ENCODE assay signal across 10 mouse cellular contexts in the genomic region with DNA sequence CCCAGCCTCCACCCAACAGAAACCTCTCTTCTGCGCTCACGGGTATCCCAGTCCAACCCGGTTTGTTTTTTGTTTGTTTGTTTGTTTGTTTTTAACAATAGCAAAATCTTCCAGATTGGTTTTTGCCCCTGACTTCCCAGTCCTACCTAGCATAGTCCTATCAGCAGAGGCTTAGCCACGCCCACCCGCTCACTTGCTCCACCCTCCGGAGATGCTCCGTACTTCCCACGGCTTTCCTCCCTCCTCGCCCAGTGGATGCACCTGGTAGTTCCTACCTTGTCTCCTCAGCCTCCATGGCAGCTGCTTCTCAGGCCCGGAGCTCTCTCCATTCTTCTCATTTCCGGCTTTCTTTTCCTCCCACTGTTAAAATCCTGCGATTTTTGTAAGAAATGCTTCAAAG. TPM values are rescaled to one million over a fixed set of nuclear protein-coding genes. Genes with fewer than 3 reads are reported as not detected.
DNase-seq lines count a peak whose midpoint lies in the region; ATAC-seq and TF ChIP-seq lines count a peak whose summit lies in the region.
"Had no signal": no experiment of that assay in that cellular context is flagged by ENCODE, and none has a peak within 500 bp of the region (broad histone marks: within the 10 kb centered on the region; RNA-seq: fewer than 3 reads in every experiment).

No protein-coding gene starts in this region.

- TF ChIP-seq CTCF in heart, adult 2 months (IDR thresholded peaks at IDR 0.05) = peak; percentile 19

- H3K4me3 ChIP-seq in heart, adult 2 months = no peak overlapping the region
- H3K4me3 ChIP-seq in midbrain, embryonic 11.5 days (ENCODE audit: low read depth, low read length) = no peak overlapping the region

- H3K36me3 ChIP-seq in heart, adult 2 months (ENCODE audit: control insufficient read depth, insufficient read depth, low read length) = no peaks in the 10 kb centered on the region
- no peaks in the 10 kb centered on the region for H3K36me3 ChIP-seq in midbrain, embryonic 11.5 days (ENCODE audit: control insufficient read depth, insufficient read depth, low read length)

- H3K27me3 ChIP-seq in heart, adult 2 months (ENCODE audit: control insufficient read depth, insufficient read depth, low read length) = no peaks in the 10 kb centered on the region; the same call in 1 of the 2 replicates
- H3K27me3 ChIP-seq in midbrain, embryonic 11.5 days (ENCODE audit: control insufficient read depth, insufficient read depth, low read length) = no peaks in the 10 kb centered on the region; the same call in 1 of the 2 replicates

- TF ChIP-seq EP300 in heart, adult 2 months (IDR thresholded peaks at IDR 0.05; ENCODE audit: insufficient read depth, low read depth, low read length) = no peak

- intact Hi-C loops in heart, adult 2 months (cut with DNase I) = loop anchor here (10.0 kb wide), 1 partner anchor 249 kb away; no protein-coding TSS in a partner anchor
- intact Hi-C loops in heart, postnatal 36 days (cut with DNase I) = no loop called here
- intact Hi-C loops in left cerebral cortex, postnatal 25 days (cut with DNase I) = no loop called here

- no peak for TF ChIP-seq POLR2A in heart, adult 2 months (IDR thresholded peaks at IDR 0.05; ENCODE audit: insufficient read depth, low read depth, low read length)

- H3K4me1 ChIP-seq in heart, adult 2 months (ENCODE audit: control insufficient read depth, insufficient read depth, low read length) = no peaks in the 10 kb centered on the region
- peaks cover 2% of the 10 kb centered on the region; the same call in 1 of the 2 replicates for H3K4me1 ChIP-seq in midbrain, embryonic 11.5 days (ENCODE audit: control insufficient read depth, insufficient read depth, low read length)

- peak; percentile 62; the same call in 1 of the 2 replicates for ATAC-seq in midbrain, embryonic 11.5 days (ENCODE audit: low FRiP score)

- H3K27ac ChIP-seq in heart, adult 2 months = no peak overlapping the region
- no peak overlapping the region for H3K27ac ChIP-seq in midbrain, embryonic 11.5 days (ENCODE audit: low read depth, low read length)

- H3K9ac ChIP-seq in heart, adult 2 months (ENCODE audit: low read depth, low read length) = no peak overlapping the region
- H3K9ac ChIP-seq in midbrain, embryonic 11.5 days (ENCODE audit: low read length) = no peak overlapping the region

- H3K9me3 ChIP-seq in midbrain, embryonic 11.5 days (ENCODE audit: control insufficient read depth, low read length) = no peaks in the 10 kb centered on the region

- no peaks in the 10 kb centered on the region for H3K79me2 ChIP-seq in heart, adult 2 months (replicated peaks; ENCODE audit: control insufficient read depth, insufficient read depth, low read length)

- DNase-seq in heart, adult 2 months = no peak
- no peak for DNase-seq in heart, postnatal 36 days
- DNase-seq in urinary bladder, postnatal 14 days (ENCODE audit: low spot score) = peak; percentile 33
- no peak for DNase-seq in urinary bladder, postnatal 10 days (ENCODE audit: low spot score)
- peak; percentile 47 for DNase-seq in forelimb bud, embryonic 11.5 days (ENCODE audit: low read depth, low spot score)
- DNase-seq in midbrain, embryonic 11.5 days (ENCODE audit: low spot score, missing footprints) = peak; percentile 90
- no peak for DNase-seq in left cerebral cortex, adult 11 months (ENCODE audit: low spot score)
- DNase-seq in left cerebral cortex, postnatal 25 days (ENCODE audit: low spot score in 2 of 2) = no peak

- no peak overlapping the region for H3K4me2 ChIP-seq in midbrain, embryonic 11.5 days

- 23% methylated on average over 12 of the region's 12 CpGs for WGBS in heart, adult 2 months
- 19% methylated on average over 12 of the region's 12 CpGs for WGBS in midbrain, embryonic 11.5 days

RNA-seq across cellular contexts. Expression of a gene that starts 4.0 kb away (rescaled TPM):
- total RNA-seq in heart, adult 2 months (2021) = not detected
- not detected in 2 replicates for polyA plus RNA-seq in heart, adult 2 months (2012; rRNA removed)
- total RNA-seq in heart, postnatal 36 days (2021) = not detected
- 0.55 and 0.66 TPM in 2 replicates for polyA plus RNA-seq in midbrain, embryonic 11.5 days (2014; fragmentation: Nextera tagmentation; extraction: Ambion mirVana)
- total RNA-seq in left cerebral cortex, postnatal 25 days (2021) = not detected
- total RNA-seq: left cerebral cortex, postnatal 14 days had no signal
- polyA plus RNA-seq: stomach, embryonic 14.5 days had no signal

RNA-seq across cellular contexts. Expression of a gene that starts 42.3 kb away (rescaled TPM):
- total RNA-seq in heart, adult 2 months (2021) = under 1 TPM in 1 of 2 experiments, not detected in 1; 0.05 TPM
- 0.06 TPM in 1 of 2 replicates, not detected in the other for polyA plus RNA-seq in heart, adult 2 months (2012; rRNA removed)
- not detected for total RNA-seq in heart, postnatal 36 days (2021)
- 5.0 and 5.2 TPM in 2 replicates for polyA plus RNA-seq in midbrain, embryonic 11.5 days (2014; fragmentation: Nextera tagmentation; extraction: Ambion mirVana)
- 1 to 10 TPM; 4.7 to 5.8 TPM for total RNA-seq in left cerebral cortex, postnatal 25 days (2021)

RNA-seq across cellular contexts. Expression of a gene that starts 42.3 kb away (rescaled TPM):
- total RNA-seq in heart, adult 2 months (2021) = not detected
- 0.20 TPM in 1 of 2 replicates, not detected in the other for polyA plus RNA-seq in heart, adult 2 months (2012; rRNA removed)
- not detected for total RNA-seq in heart, postnatal 36 days (2021)
- 10.7 and 12.9 TPM in 2 replicates for polyA plus RNA-seq in midbrain, embryonic 11.5 days (2014; fragmentation: Nextera tagmentation; extraction: Ambion mirVana)
- total RNA-seq in left cerebral cortex, postnatal 25 days (2021) = 1 to 10 TPM; 4.2 to 7.3 TPM

Comparison
In these comparisons a context has a peak if more than half of its experiments do, and no peak if none do; other contexts are left out.
1. DNase-seq: peak in urinary bladder, postnatal 14 days (single experiment), forelimb bud, embryonic 11.5 days (single experiment) and midbrain, embryonic 11.5 days (single experiment); none in heart, adult 2 months (0 of 2), heart, postnatal 36 days (0 of 2), urinary bladder, postnatal 10 days (single experiment), left cerebral cortex, adult 11 months (single experiment) and left cerebral cortex, postnatal 25 days (0 of 2).
2. RNA of a gene that starts 42.3 kb away (total RNA-seq): 4.7 to 5.8 TPM in left cerebral cortex, postnatal 25 days; 0.05 TPM in heart, adult 2 months and not detected in heart, postnatal 36 days; every median in the first group is over 4 times any median in the second.
3. RNA of a gene that starts 42.3 kb away (total RNA-seq): 4.2 to 7.3 TPM in left cerebral cortex, postnatal 25 days; not detected in heart, adult 2 months and not detected in heart, postnatal 36 days; every median in the first group is over 4 times any median in the second.